8 mouse cellular contexts compared by ENCODE assay signal in the genomic region with DNA sequence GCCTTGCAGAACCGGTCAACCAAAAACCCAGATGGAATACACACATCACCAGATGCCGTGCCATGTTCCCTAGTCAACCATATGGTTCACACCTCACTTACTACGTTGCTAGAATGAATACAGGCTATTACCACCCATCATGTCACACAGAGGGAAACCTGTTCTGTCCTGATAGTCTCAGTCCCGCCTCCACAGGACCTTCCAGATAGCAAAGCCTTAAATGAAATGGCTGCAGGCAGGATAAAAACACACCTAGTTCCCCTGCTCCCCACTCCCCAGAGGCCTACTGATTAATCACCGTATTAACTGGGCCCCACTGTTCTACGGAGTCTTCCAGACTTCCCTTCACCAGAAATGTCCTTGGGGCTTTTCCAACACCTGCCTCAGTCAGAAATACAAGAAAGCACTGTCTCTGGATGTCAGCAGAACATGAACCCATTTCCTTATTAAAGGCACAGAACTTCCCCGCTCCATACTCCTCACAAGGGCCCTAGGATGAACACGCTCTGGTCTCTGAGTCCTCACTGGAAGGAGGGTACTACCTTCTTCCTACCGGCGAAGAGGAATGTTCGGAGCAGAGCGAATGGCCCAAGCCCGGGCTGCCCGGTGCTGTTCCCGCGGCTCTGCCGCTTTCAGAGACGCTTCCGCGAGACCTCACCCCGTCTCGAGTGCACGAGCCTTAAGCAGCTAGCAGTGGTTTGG. TPM values are rescaled to one million over a fixed set of nuclear protein-coding genes. Genes with fewer than 3 reads are reported as not detected.
DNase-seq lines count a peak whose midpoint lies in the region; ATAC-seq lines count a peak whose summit lies in the region.

No protein-coding gene starts in this region.

- peaks cover 59% of the 10 kb centered on the region for H3K36me3 ChIP-seq in heart, embryonic 14.5 days (ENCODE audit: control insufficient read depth, insufficient read depth, low read length)
- H3K36me3 ChIP-seq in hindbrain, embryonic 10.5 days = peaks cover 60% of the 10 kb centered on the region
- peaks cover 15% of the 10 kb centered on the region for H3K36me3 ChIP-seq in midbrain, embryonic 11.5 days (ENCODE audit: control insufficient read depth, insufficient read depth, low read length)

- ATAC-seq in heart, embryonic 14.5 days (ENCODE audit: insufficient number of reproducible peaks, insufficient read depth, low FRiP score, low read depth) = no peak; the same call in 1 of the 2 replicates
- ATAC-seq in midbrain, embryonic 11.5 days (ENCODE audit: low FRiP score) = no peak

- peak overlapping the region; percentile 72 to 92 for H3K4me3 ChIP-seq in heart, embryonic 14.5 days (ENCODE audit: control insufficient read depth in 1 of 2, insufficient read depth in 1 of 2, low read depth in 1 of 2, low read length in 2 of 2)
- peak overlapping the region; percentile 97 for H3K4me3 ChIP-seq in hindbrain, embryonic 10.5 days
- H3K4me3 ChIP-seq in midbrain, embryonic 11.5 days (ENCODE audit: low read depth, low read length) = peak overlapping the region; percentile 92

- H3K27me3 ChIP-seq in heart, embryonic 14.5 days (ENCODE audit: control insufficient read depth, insufficient read depth, low read length) = no peaks in the 10 kb centered on the region
- no peaks in the 10 kb centered on the region for H3K27me3 ChIP-seq in hindbrain, embryonic 10.5 days (ENCODE audit: insufficient read depth, poor library complexity, severe bottlenecking)
- no peaks in the 10 kb centered on the region for H3K27me3 ChIP-seq in midbrain, embryonic 11.5 days (ENCODE audit: control insufficient read depth, insufficient read depth, low read length)

- H3K4me1 ChIP-seq in heart, embryonic 14.5 days (ENCODE audit: control insufficient read depth in 2 of 2, insufficient read depth in 2 of 2, low read length in 2 of 2) = peaks cover 0 to 12% of the 10 kb centered on the region in 2 experiments; a peak in 2 of 4 replicates
- peaks cover 17% of the 10 kb centered on the region for H3K4me1 ChIP-seq in hindbrain, embryonic 10.5 days (replicated peaks)
- H3K4me1 ChIP-seq in midbrain, embryonic 11.5 days (ENCODE audit: control insufficient read depth, insufficient read depth, low read length) = peaks cover 12% of the 10 kb centered on the region

- peak overlapping the region; percentile 75 to 85 for H3K27ac ChIP-seq in heart, embryonic 14.5 days (replicated peaks in 1 of 2; ENCODE audit: control insufficient read depth in 1 of 2, insufficient read depth in 1 of 2, low read depth in 2 of 2, low read length in 2 of 2)
- peak overlapping the region; percentile 99 for H3K27ac ChIP-seq in hindbrain, embryonic 10.5 days
- H3K27ac ChIP-seq in midbrain, embryonic 11.5 days (ENCODE audit: low read depth, low read length) = 0 out of 2 replicates have a peak overlapping the region, but pooled peaks have one; percentile 21

- no peak for DNase-seq in heart, adult 11 months
- peak; percentile 23 for DNase-seq in MN1 (ENCODE audit: low spot score)
- DNase-seq in hindbrain, embryonic 10.5 days (ENCODE audit: low spot score) = no peak
- no peak for DNase-seq in midbrain, embryonic 11.5 days (ENCODE audit: low spot score, missing footprints)
- DNase-seq in urinary bladder, adult 18-20 months (ENCODE audit: low spot score in 2 of 2) = no peak
- no peak for DNase-seq in cerebellum, postnatal 36 days
- no peak for DNase-seq in kidney, postnatal 36 days

- no peaks in the 10 kb centered on the region for H3K9me3 ChIP-seq in heart, embryonic 14.5 days (ENCODE audit: control insufficient read depth, low read length)
- no peaks in the 10 kb centered on the region for H3K9me3 ChIP-seq in hindbrain, embryonic 10.5 days
- no peaks in the 10 kb centered on the region for H3K9me3 ChIP-seq in midbrain, embryonic 11.5 days (ENCODE audit: control insufficient read depth, low read length)

- peak overlapping the region; percentile 95 for H3K9ac ChIP-seq in heart, embryonic 14.5 days (ENCODE audit: low read length)
- H3K9ac ChIP-seq in midbrain, embryonic 11.5 days (ENCODE audit: low read length) = peak overlapping the region; percentile 90

- 3% methylated on average over 23 of the region's 23 CpGs for WGBS in heart, embryonic 14.5 days
- WGBS in hindbrain, embryonic 10.5 days = 4% methylated on average over 23 of the region's 23 CpGs
- 4% methylated on average over 23 of the region's 23 CpGs for WGBS in midbrain, embryonic 11.5 days

- H3K4me2 ChIP-seq in heart, embryonic 14.5 days (ENCODE audit: low read length) = peak overlapping the region; percentile 85
- peak overlapping the region; percentile 94 for H3K4me2 ChIP-seq in midbrain, embryonic 11.5 days

RNA-seq across cellular contexts. Expression of a gene that starts 0.5 kb away (rescaled TPM):
- 458 and 491 TPM in 2 replicates for polyA plus RNA-seq in heart, embryonic 14.5 days (2014; fragmentation: Nextera tagmentation; extraction: Ambion mirVana)
- polyA plus RNA-seq in hindbrain, embryonic 10.5 days (2016; fragmentation: Nextera tagmentation; extraction: Ambion mirVana) = 387 and 389 TPM in 2 replicates
- polyA plus RNA-seq in midbrain, embryonic 11.5 days (2014; fragmentation: Nextera tagmentation; extraction: Ambion mirVana) = 334 and 352 TPM in 2 replicates

RNA-seq across cellular contexts. Expression of a gene that starts 0.7 kb away (rescaled TPM):
- polyA plus RNA-seq in heart, embryonic 14.5 days (2014; fragmentation: Nextera tagmentation; extraction: Ambion mirVana) = 36.7 and 37.6 TPM in 2 replicates
- polyA plus RNA-seq in hindbrain, embryonic 10.5 days (2016; fragmentation: Nextera tagmentation; extraction: Ambion mirVana) = 135 and 181 TPM in 2 replicates
- polyA plus RNA-seq in midbrain, embryonic 11.5 days (2014; fragmentation: Nextera tagmentation; extraction: Ambion mirVana) = 121 and 128 TPM in 2 replicates

RNA-seq across cellular contexts. Expression of a gene that starts 20.6 kb away (rescaled TPM):
- polyA plus RNA-seq in heart, embryonic 14.5 days (2014; fragmentation: Nextera tagmentation; extraction: Ambion mirVana) = 39.8 and 44.2 TPM in 2 replicates
- 162 and 170 TPM in 2 replicates for polyA plus RNA-seq in hindbrain, embryonic 10.5 days (2016; fragmentation: Nextera tagmentation; extraction: Ambion mirVana)
- 152 and 155 TPM in 2 replicates for polyA plus RNA-seq in midbrain, embryonic 11.5 days (2014; fragmentation: Nextera tagmentation; extraction: Ambion mirVana)

RNA-seq across cellular contexts. Expression of a gene that starts 37.3 kb away (rescaled TPM):
- polyA plus RNA-seq in heart, embryonic 14.5 days (2014; fragmentation: Nextera tagmentation; extraction: Ambion mirVana) = 7.8 and 10.8 TPM in 2 replicates
- polyA plus RNA-seq in hindbrain, embryonic 10.5 days (2016; fragmentation: Nextera tagmentation; extraction: Ambion mirVana) = 2.1 and 2.7 TPM in 2 replicates
- polyA plus RNA-seq in midbrain, embryonic 11.5 days (2014; fragmentation: Nextera tagmentation; extraction: Ambion mirVana) = 1.4 and 1.7 TPM in 2 replicates

Comparison
In these comparisons a context has a peak if more than half of its experiments do, and no peak if none do; other contexts are left out.
1. H3K27ac ChIP-seq: peak in every context shown above with its lines; median percentile 99 in hindbrain, embryonic 10.5 days; 80 in heart, embryonic 14.5 days; 21 in midbrain, embryonic 11.5 days.